Mouse (Mus musculus) megakaryocyte, embryonic 14.5 days (primary cell): Measurements from ENCODE around the gene Smurf1.

Source experiments
- FLI1 ChIP-seq: IDR thresholded peaks from 2 replicates; pipeline ENCODE4 v1.6.1; 2012; ENCODE audit warnings: low read length, inconsistent platforms, mixed read lengths
- GATA1 ChIP-seq: IDR thresholded peaks from 3 replicates; pipeline ENCODE4 v1.6.1; 2012; ENCODE audit warnings: mixed read lengths, low read length, inconsistent platforms, borderline replicate concordance

DNA sequence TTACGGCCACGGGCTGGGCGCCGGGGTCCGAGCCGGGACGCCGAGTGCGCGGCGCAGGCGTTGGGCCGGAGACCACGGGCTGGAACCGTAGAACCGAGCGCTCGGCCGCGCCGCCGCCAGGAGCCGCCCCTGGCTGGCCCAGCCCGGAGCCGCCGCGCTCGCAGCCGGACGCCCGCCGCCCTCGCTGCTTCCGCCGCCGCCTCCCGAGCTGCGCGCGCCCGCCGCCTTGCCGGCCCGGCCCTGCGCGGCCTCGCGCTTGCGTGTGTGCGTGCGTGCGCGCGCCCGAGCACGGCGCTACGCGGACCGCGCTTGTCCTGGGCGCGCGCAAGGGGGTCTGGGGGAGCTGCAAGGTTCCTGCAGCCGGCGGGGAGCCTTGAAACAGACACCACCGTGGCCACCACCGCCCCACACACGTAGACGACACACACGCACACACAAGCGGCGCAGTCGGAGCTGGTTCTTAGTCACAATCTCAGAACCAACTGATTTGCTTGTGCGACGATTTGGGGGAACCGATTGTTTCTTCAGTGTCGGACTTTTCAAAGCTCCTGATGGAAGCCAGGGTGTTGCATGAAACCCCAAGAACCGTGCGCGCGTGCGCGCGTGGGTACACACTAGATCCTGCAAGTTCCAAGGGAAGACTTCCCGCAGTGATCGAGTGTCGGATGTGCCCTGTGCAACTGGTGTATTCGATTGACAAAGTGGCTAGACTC lies at the start of gene Smurf1:
- no peak for TF ChIP-seq GATA1
- TF ChIP-seq FLI1: no peak
